Mouse (Mus musculus): ENCODE data around the gene Gjb2.

The Gjb2 gene

DNA sequence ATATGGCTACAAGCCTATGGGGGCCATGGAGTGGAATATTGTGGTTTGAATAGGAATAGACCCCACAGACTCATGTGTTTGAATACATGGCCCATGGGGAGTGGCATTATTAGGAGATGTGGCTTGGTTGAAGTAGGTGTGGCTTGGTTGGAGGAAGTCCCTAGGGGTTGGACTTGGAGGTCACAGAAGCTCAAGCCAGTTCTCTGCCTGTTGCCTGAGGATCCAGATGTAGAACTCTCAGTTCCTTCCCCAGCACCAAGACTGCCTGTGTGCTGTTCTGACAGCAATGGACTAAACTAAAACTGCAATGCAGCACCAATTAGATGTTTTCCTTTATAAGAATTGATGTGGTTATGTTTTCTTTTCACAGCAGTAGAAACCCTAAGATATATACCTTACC is 38.4 kb downstream of the Gjb2 start:
- DNase-seq = no peak

- DNase-seq = peak; percentile 50 to 57
Measured at GRCm38 (mm10) chr14:57060052-57060451, 44.5 kb downstream of the Gjb2 start.

- DNase-seq = peak in 1 of 2 experiments; percentile 8
Measured at GRCm38 (mm10) chr14:57057563-57058321, 46.8 kb downstream of the Gjb2 start, which contains the start of gene Gja3. Gene Gja3, minus strand, starts transcription at chr14:57058100.

- DNase-seq = no peak
Measured at GRCm38 (mm10) chr14:57057204-57057562, 47.3 kb downstream of the Gjb2 start.

- no peak for DNase-seq
Measured at GRCm38 (mm10) chr14:57052713-57053112, 51.8 kb downstream of the Gjb2 start.
